Mouse (Mus musculus): ENCODE data around the gene Asic2. TPM values are rescaled to one million over a fixed set of nuclear protein-coding genes. Genes with fewer than 3 reads are reported as not detected.

The Asic2 gene
- polyA plus RNA-seq, 1 experiment = 0.75 TPM

DNA sequence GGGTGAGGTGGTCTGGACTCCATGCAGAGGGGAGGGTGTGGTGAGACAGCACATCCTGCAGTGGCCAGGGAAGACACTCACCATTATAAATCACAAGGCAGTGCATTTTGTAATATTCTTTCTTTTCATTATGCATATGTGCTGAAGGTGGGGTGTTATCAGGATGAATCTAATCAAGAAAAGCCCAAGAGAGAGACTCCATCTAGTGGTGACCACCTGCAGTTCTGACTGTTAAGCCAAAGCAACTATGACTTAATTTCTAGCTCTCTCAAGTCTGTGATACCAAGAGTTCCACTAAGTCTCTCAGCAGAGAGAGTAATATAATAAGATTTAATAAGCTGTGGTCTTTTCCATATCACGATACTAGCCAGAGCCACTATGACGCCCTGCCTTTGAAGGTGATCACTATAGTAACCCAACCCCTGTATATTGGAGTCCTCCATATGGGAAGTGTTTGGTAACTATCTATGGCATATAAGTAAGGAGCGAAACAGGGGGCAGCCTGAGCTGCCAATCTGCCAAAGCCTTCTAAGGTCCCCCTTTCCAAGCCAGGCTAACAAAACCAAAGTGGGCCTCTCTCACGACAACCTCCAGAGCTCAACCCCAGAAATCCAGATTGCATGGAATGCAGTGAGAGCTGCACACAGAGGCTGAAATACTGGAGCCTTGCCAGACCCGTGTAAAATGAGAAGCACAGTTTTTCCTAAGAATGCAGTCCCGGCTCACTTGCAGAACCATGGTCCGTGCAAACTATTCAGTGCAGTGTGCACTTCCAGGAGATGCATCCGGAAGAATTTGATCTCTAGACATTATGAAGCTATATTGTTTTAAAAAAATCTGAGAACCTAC is 459.6 kb downstream of the Asic2 start:
- 28% methylated on average over 8 of the region's 8 CpGs for WGBS
- DNase-seq = no peak

GRCm38 (mm10) chr11:81504791-81505430 is 463.3 kb downstream of the Asic2 start:
- Histone ChIP-seq H3K4me3 (ENCODE audit: insufficient read depth, low read depth, low read length) (no peak overlapping the region), H3K27me3 (replicated peaks; ENCODE audit: control insufficient read depth, insufficient read depth, low read length) (no peaks in the 10 kb centered on the region), H3K27ac (ENCODE audit: insufficient read depth, low read depth, low read length) (no peak overlapping the region), H3K4me1 (ENCODE audit: control insufficient read depth, insufficient read depth, low read length) (no peaks in the 10 kb centered on the region), H3K36me3 (ENCODE audit: control insufficient read depth, insufficient read depth, low read length) (no peaks in the 10 kb centered on the region)
- TF ChIP-seq POLR2A (IDR thresholded peaks at IDR 0.05; ENCODE audit: low read depth, low read length) (no peak), CTCF (conservative IDR thresholded peaks at IDR 0.05; ENCODE audit: insufficient read depth, insufficient read length, low read depth, low read length) (no peak)
- 74% methylated on average over 8 of the region's 8 CpGs for WGBS
- DNase-seq = no peak

More for the DNA sequence above, 459.6 kb downstream of the Asic2 start:
- TF ChIP-seq CTCF (conservative IDR thresholded peaks at IDR 0.05; ENCODE audit: insufficient read depth, insufficient read length, low read depth, low read length) (no peak), POLR2A (IDR thresholded peaks at IDR 0.05; ENCODE audit: low read depth, low read length) (no peak)
- Histone ChIP-seq H3K27ac (ENCODE audit: insufficient read depth, low read depth, low read length) (no peak overlapping the region), H3K27me3 (replicated peaks; ENCODE audit: control insufficient read depth, insufficient read depth, low read length) (no peaks in the 10 kb centered on the region), H3K4me1 (ENCODE audit: control insufficient read depth, insufficient read depth, low read length) (no peaks in the 10 kb centered on the region), H3K36me3 (ENCODE audit: control insufficient read depth, insufficient read depth, low read length) (no peaks in the 10 kb centered on the region), H3K4me3 (ENCODE audit: insufficient read depth, low read depth, low read length) (no peak overlapping the region)

DNA sequence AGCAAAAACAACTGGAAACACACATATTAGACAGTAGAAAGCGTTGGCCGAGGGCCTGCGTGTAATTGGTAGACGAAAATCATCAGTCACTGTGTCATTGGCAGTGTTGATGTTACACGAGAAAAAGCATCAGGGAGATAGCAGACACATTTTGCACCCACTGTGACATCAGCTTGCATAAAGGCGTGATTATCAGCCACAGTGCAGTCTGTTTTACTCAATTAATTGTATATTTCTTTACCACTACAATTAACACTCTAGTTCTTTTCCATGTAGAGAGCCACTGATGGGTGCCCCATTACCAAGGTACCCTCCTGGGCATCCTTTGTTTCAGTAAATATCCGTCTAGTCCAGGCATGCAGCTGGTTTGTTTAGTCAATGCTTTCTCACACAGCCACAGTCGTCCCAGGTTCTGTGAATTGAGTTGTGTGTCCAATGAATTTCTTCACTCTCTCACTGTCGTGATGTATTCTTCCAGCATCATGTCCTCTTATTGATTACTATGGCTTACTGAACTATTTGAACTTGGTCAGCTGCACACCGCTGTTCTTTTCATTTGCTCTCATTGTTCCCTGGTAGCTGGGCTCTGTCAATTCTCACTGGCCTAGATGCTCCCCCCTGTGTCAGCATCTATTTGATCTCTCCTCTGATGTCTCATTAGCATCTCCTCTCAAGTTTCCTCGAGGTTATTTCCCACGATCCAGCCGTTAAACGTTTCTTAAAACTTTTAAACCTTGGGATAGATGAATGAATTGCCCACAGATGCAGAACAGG is 466.6 kb downstream of the Asic2 start:
- H3K27me3 ChIP-seq (replicated peaks; ENCODE audit: control insufficient read depth, insufficient read depth, low read length) = no peaks in the 10 kb centered on the region
- TF ChIP-seq CTCF (conservative IDR thresholded peaks at IDR 0.05; ENCODE audit: insufficient read depth, insufficient read length, low read depth, low read length) = no peak
- TF ChIP-seq POLR2A (IDR thresholded peaks at IDR 0.05; ENCODE audit: low read depth, low read length) = no peak
- no peak overlapping the region for H3K4me3 ChIP-seq (ENCODE audit: insufficient read depth, low read depth, low read length)
- no peak overlapping the region for H3K27ac ChIP-seq (ENCODE audit: insufficient read depth, low read depth, low read length)
- 39% methylated on average over 14 of the region's 14 CpGs for WGBS
- H3K4me1 ChIP-seq (ENCODE audit: control insufficient read depth, insufficient read depth, low read length) = no peaks in the 10 kb centered on the region
- no peaks in the 10 kb centered on the region for H3K36me3 ChIP-seq (ENCODE audit: control insufficient read depth, insufficient read depth, low read length)
- no peak for DNase-seq

- WGBS = 42% methylated on average over 1 of the region's 1 CpGs
- Histone ChIP-seq H3K27ac (ENCODE audit: insufficient read depth, low read depth, low read length) (no peak overlapping the region), H3K4me1 (ENCODE audit: control insufficient read depth, insufficient read depth, low read length) (no peaks in the 10 kb centered on the region), H3K27me3 (replicated peaks; ENCODE audit: control insufficient read depth, insufficient read depth, low read length) (no peaks in the 10 kb centered on the region; the same call in 1 of the 2 replicates), H3K36me3 (ENCODE audit: control insufficient read depth, insufficient read depth, low read length) (no peaks in the 10 kb centered on the region), H3K4me3 (ENCODE audit: insufficient read depth, low read depth, low read length) (no peak overlapping the region)
- TF ChIP-seq CTCF (conservative IDR thresholded peaks at IDR 0.05; ENCODE audit: insufficient read depth, insufficient read length, low read depth, low read length) (no peak), POLR2A (IDR thresholded peaks at IDR 0.05; ENCODE audit: low read depth, low read length) (no peak)
- DNase-seq = no peak
These were observed 469.3 kb downstream of the Asic2 start for GRCm38 (mm10) chr11:81498990-81499389.

DNA sequence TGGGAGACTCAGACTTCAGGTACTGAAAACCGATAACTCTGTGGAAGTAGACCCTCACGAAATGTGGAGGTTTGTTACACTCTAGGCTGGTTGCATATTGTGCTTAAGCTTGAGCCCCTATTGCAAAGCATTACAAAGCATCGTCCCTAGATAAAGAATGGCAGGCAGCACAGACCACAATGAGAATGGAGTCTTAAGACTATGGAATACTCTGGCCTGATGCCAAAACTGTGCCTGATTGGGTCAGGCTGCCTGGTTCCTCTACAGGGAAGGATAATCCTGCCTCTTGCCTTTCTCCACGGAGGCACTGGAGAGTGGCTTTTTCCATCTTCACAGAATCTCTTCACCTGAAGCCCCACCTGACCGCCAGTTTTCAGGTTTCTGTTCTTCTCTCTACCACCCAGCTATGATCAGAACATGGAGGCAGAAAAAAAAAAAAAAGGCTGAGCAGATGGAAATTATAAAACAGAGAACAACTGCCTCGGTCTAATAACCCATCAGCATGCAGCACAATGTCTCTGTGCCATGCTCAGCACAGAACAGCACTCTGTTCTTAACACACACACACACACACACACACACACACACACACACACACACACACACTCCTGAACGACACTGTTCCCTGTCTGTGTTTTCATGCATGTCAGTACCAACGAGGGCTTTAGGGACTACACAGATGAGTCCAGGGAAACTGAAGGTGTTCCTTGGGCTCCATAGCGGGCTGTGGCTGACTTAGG is 470.4 kb downstream of the Asic2 start:
- no peak for DNase-seq
- Histone ChIP-seq H3K4me3 (ENCODE audit: insufficient read depth, low read depth, low read length) (no peak overlapping the region), H3K27me3 (replicated peaks; ENCODE audit: control insufficient read depth, insufficient read depth, low read length) (peaks cover 1% of the 10 kb centered on the region; the same call in 1 of the 2 replicates), H3K27ac (ENCODE audit: insufficient read depth, low read depth, low read length) (no peak overlapping the region), H3K36me3 (ENCODE audit: control insufficient read depth, insufficient read depth, low read length) (no peaks in the 10 kb centered on the region), H3K4me1 (ENCODE audit: control insufficient read depth, insufficient read depth, low read length) (no peaks in the 10 kb centered on the region)
- 56% methylated on average over 9 of the region's 9 CpGs for WGBS
- TF ChIP-seq CTCF (conservative IDR thresholded peaks at IDR 0.05; ENCODE audit: insufficient read depth, insufficient read length, low read depth, low read length) (no peak), POLR2A (IDR thresholded peaks at IDR 0.05; ENCODE audit: low read depth, low read length) (no peak)

- TF ChIP-seq POLR2A (IDR thresholded peaks at IDR 0.05; ENCODE audit: low read depth, low read length) (no peak), CTCF (conservative IDR thresholded peaks at IDR 0.05; ENCODE audit: insufficient read depth, insufficient read length, low read depth, low read length) (no peak)
- H3K36me3 ChIP-seq (ENCODE audit: control insufficient read depth, insufficient read depth, low read length) = no peaks in the 10 kb centered on the region
- peaks cover 1% of the 10 kb centered on the region; the same call in 1 of the 2 replicates for H3K27me3 ChIP-seq (replicated peaks; ENCODE audit: control insufficient read depth, insufficient read depth, low read length)
- DNase-seq = no peak
- no peak overlapping the region for H3K4me3 ChIP-seq (ENCODE audit: insufficient read depth, low read depth, low read length)
- H3K27ac ChIP-seq (ENCODE audit: insufficient read depth, low read depth, low read length) = no peak overlapping the region
- H3K4me1 ChIP-seq (ENCODE audit: control insufficient read depth, insufficient read depth, low read length) = no peaks in the 10 kb centered on the region
- WGBS = 11% methylated on average over 1 of the region's 1 CpGs
These were observed 471.8 kb downstream of the Asic2 start for GRCm38 (mm10) chr11:81496446-81496845.
